Mouse (Mus musculus) urinary bladder, postnatal 0 days (tissue): Measurements from ENCODE around the gene Rexo4. TPM values are rescaled to one million over a fixed set of nuclear protein-coding genes. Genes with fewer than 3 reads are reported as not detected.

Experiments
- polyA plus RNA-seq: library from polyadenylated mRNA; unstranded; fragments of >200 nt; fragmentation: Nextera tagmentation; extraction: Ambion mirVana; gene quantifications from 2 replicates; pipeline ENCODE4 v1.2.1, GENCODE M21; 2015

Rexo4 gene
- polyA plus RNA-seq: 20.7 and 23.3 TPM in 2 replicates

DNA sequence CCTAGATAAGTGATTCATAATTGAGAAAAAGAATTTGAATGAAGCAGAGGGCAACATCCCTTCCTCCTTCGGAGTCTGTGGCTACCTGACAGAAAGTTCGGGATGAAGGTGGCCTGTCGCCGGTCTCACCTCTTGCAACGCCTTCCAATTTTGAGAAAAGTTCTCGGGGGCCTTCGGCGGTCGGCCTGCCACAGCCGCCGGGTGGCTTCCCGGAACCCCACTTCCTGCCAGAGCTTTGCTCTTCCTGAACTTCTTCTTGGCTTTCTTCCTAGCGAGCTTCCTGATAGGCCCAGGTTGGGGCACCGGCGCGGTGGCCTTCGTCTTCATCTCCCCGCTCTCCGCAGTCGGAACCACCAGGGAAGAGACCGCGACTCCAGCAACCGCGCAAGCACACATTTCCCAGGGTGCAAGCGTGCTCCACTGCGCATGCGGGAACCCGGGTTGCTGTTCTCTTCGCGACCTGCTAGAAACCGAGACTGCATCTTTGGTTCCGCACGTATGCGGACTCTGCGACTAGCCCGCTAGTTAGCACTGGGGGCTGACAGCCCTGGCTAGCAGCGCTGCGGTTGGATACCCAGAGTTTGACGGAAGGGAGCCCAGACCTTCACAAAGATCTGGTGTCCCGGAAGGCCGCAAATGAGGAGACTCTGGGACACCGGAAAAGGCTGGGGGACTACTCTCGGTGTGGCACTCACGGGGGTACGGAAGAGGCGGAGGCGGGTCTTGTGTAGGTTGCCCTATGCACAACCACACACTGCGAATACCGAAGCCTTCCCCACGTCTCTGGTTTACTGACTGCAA is at the start of gene Rexo4:
Gene Rexo4, minus strand, starts transcription at position 464 of the 801 bp plus-strand sequence.

DNA sequence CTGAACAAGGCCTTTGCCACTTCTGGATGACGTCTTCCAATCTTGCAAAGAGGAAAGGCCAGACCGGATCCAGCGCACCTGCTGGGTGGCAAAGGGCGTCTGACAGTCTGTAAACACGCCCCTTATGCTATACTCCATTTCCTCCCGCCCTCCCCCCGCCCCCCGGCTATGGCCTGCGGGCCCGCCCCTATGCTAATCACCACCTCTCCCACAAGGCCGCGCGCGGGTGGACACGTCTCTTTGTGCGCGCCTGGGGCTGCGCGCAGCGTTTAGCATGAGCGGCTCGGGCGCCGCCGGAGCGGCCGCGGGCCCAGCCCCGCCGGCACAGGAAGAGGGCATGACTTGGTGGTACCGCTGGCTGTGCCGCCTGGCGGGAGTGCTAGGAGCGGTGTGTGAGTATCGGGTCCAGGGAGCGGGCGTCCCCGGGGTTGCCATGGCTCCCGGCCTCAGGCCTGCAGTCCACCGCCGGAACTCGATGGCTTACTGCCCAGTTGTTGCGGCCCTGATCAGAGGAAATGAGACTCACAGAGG is 45.6 kb upstream of the Rexo4 start, which contains the start of gene Cacfd1:
Gene Cacfd1, plus strand, starts transcription at position 213 of the 531 bp plus-strand sequence.

DNA sequence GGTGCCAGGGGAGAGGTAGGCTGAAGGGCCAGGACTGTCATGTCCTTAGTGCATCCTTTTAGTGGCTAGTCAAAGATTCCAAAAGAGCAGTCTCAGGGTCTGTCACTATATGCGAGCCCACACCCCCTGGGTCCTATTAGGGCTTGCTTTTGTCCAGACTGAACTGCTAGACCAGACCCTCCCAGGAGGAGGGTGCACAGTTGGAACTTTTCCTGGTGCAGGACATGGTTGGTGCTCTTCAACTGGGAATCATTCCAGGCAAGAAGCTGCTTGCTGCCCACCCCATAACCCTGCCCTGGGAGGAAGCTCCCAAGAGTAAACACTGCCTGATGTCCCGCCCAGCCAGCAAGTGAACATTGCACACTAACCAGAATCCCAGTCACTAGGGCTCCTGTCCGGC is 8.9 kb upstream of the Rexo4 start, which contains the start of gene Adamts13:
Gene Adamts13, plus strand, starts transcription at position 301 of the 400 bp plus-strand sequence.

DNA sequence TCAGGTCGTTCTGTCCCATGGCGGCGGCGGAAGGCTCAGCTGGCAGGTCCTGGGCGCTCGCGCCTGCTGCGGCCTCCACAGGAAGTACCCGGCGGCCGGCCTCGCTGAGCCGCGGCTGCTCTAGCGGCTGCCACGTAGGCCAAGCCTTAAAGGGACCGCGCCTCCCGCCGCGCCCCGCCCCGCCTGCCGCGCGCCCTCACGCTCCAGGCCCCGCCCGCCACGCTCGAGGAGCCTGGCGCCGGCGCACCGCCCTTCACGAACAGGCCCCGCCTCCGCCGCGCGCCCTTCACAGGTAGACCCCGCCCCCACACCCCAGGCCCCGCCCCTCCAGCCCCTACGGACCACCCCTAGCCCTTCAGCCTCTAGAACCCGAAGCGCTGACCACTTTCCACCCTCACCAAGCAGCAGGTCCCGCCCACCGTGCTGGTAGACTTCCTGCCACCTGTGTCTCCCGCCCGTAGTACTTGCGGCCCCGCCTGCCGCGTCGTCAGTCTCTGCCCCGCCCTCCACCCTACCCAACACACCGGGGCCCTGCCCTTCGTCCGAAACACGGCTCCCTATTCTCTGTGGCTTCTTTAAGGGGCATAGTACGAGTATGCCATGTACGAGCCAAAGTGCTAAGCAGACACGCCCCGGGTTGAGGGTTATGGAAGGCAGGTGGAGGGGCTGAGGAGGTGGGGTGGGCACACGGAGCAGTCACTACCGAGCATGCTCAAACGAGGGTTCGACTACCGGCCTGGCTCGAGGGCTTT is 30.7 kb downstream of the Rexo4 start, which contains the start of the genes Surf4 and Stkld1:
Gene Surf4, minus strand, starts transcription at position 625 of the 752 bp plus-strand sequence.
Gene Stkld1, plus strand, starts transcription at position 744 of the 752 bp plus-strand sequence.

DNA sequence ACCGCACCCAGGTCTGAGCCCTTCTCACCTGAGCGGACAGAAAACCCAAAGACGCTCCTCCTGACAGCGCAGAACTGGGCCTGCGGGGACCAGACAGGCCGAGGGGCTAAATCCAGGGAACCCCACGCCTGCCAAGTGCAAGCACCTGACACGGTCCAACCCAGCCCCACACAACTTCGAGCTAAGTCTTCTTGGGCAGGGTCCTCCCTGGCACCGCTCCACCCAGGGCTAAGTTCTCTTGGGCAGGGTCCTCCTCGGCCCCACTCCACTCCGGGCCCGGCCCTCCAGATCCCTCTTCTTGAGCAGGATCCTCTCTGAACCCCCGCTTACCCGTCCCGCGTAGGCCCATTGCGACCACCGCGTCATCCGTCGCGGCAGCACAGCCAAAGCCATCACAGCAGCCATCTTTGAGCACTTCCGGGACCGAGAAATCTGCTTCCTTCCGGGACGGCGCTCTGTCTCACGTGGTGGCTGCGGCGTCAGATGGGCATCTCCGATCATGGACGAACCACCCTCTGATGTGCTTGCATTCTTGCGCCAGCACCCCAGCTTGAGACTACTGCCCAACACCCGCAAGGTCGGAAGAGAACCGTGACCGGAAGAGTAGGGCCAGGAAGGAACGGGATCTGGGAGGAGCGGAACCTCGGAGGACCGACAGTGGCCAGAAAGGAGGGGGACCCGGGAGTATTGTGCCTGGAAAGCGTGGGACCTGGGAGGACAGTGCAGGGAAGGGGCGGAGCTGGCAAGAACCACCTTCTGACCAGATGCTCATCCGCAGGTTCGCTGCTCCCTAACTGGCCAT is 48.1 kb downstream of the Rexo4 start, which contains the start of the genes Surf2 and Surf1:
Gene Surf2, plus strand, starts transcription at position 441 of the 802 bp plus-strand sequence.
Gene Surf1, minus strand, starts transcription at position 604 of the 802 bp plus-strand sequence.

DNA sequence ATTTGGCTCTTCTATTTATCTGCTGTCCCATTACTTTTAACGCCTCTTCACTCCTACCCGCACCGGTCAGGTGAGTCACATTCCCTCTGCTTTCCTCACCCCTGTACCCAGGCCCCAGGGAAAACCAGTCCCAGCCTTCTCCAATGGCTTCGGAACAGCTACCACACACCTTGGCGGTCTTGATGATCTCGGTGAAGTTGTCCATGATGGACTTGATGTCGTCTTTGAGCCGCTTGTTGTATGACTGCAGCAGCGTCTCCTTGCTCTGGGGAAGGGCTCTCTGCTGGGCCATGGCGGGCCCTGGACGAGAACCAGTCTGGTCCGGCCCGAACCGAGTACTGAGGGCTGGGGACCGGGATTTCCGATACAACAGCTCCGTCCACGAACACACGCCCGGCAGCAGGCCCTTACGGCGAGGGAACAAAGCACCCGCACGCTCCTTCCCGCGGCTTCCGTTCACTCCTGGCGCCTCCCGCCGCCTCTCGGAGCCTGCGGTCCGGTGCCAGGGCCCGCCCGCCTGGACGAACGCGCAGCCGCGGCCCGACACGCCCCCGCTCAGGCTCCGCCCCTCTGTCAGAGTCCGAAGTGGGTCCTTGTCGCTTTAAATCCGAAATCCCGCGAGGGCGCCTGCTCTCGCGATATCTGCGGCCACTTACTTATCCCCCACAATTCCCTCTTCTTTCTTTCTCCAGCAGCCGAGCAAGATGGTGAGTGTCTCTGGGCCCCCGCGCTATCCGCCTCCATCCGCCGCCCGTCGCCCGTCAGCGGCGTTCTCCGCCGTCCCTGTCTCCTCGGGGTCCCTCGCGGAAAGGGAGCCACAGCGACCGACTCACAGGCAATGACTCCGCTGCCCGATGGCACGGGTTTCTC is 53.8 kb downstream of the Rexo4 start, which contains the start of the genes Med22 and Rpl7a:
Gene Med22, minus strand, starts transcription at position 554 of the 870 bp plus-strand sequence.
Gene Rpl7a, plus strand, starts transcription at position 641 of the 870 bp plus-strand sequence.

Other genes starting within 250 kb of the Rexo4 start
- not detected in 2 replicates for gene Abo, start 99.4 kb downstream of the Rexo4 start, polyA plus RNA-seq
- gene Surf6, start 61.5 kb downstream of the Rexo4 start, polyA plus RNA-seq: 12.3 and 13.4 TPM in 2 replicates
- gene Med22, start 53.7 kb downstream of the Rexo4 start, polyA plus RNA-seq: 21.7 and 23.8 TPM in 2 replicates
- 443 and 456 TPM in 2 replicates for gene Rpl7a, start 53.6 kb downstream of the Rexo4 start, polyA plus RNA-seq
- gene Surf2, start 48.0 kb downstream of the Rexo4 start, polyA plus RNA-seq: 24.2 TPM in 2 replicates
- gene Surf1, start 47.9 kb downstream of the Rexo4 start, polyA plus RNA-seq: 42.5 and 44.8 TPM in 2 replicates
- gene Surf4, start 30.5 kb downstream of the Rexo4 start, polyA plus RNA-seq: 196 and 215 TPM in 2 replicates
- gene Stkld1, start 30.3 kb downstream of the Rexo4 start, polyA plus RNA-seq: 0.14 and 0.30 TPM in 2 replicates
- 0.05 and 0.16 TPM in 2 replicates for gene Adamts13, start 9.0 kb upstream of the Rexo4 start, polyA plus RNA-seq
- 35.6 and 39.4 TPM in 2 replicates for gene Cacfd1, start 45.5 kb upstream of the Rexo4 start, polyA plus RNA-seq
- 2.5 and 3.3 TPM in 2 replicates for gene Slc2a6, start 63.6 kb upstream of the Rexo4 start, polyA plus RNA-seq
- gene Mymk, start 107.8 kb upstream of the Rexo4 start, polyA plus RNA-seq: not detected in 2 replicates
- gene Adamtsl2, start 115.0 kb upstream of the Rexo4 start, polyA plus RNA-seq: 6.9 and 8.1 TPM in 2 replicates
- gene Fam163b, start 178.1 kb upstream of the Rexo4 start, polyA plus RNA-seq: 0.10 TPM in 1 of 2 replicates, not detected in the other
- 0.23 and 0.37 TPM in 2 replicates for gene Dbh, start 200.8 kb upstream of the Rexo4 start, polyA plus RNA-seq